Mouse (Mus musculus): ENCODE data around the gene B3galt4. TPM values are rescaled to one million over a fixed set of nuclear protein-coding genes. Genes with fewer than 3 reads are reported as not detected.

Gene B3galt4
- total and polyA plus RNA-seq, 3 experiments: 1.8 to 3.4 (median 1.9) TPM

DNA sequence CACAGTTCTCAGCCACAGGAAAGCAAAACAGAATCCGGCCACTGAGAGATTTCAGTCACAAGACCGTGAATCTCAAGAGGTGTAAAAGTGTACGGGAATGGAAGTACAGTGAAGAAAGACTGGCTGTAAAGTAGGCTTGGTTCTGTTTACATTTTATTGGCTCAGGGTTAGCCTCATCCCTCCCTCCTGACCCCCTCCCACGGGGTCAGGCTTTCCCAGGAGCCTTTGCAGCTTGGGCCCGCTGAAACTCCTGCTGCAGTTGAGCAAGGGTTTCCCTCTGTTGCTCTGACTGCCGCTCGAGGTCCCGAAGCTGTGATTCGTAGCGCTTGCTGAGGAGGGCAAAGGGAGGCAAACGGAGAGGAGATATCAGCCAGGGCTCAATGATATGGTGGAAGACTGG is 12.5 kb downstream of the B3galt4 start:
- Histone ChIP-seq H3K9ac (ENCODE audit: low read depth, low read length) (no peak overlapping the region), H3K4me3 (no peak overlapping the region), H3K79me2 (replicated peaks; ENCODE audit: control insufficient read depth, insufficient read depth, low read length) (no peaks in the 10 kb centered on the region), H3K36me3 (ENCODE audit: control insufficient read depth, insufficient read depth, low read length) (no peaks in the 10 kb centered on the region), H3K4me1 (ENCODE audit: control insufficient read depth, insufficient read depth, low read length) (peaks cover 3% of the 10 kb centered on the region; the same call in 1 of the 2 replicates), H3K27ac (no peak overlapping the region), H3K27me3 (ENCODE audit: control insufficient read depth, insufficient read depth, low read length) (no peaks in the 10 kb centered on the region)
- DNase-seq: no peak
- no peak for TF ChIP-seq EP300 (IDR thresholded peaks at IDR 0.05; ENCODE audit: insufficient read depth, low read depth, low read length)
- no peak for TF ChIP-seq CTCF (IDR thresholded peaks at IDR 0.05)
- no peak for TF ChIP-seq POLR2A (IDR thresholded peaks at IDR 0.05; ENCODE audit: insufficient read depth, low read depth, low read length)
- intact Hi-C loops (cut with DNase I): no loop called here
- 70% methylated on average over 11 of the region's 11 CpGs for WGBS

- no peak for DNase-seq
- no peak overlapping the region for H3K4me3 ChIP-seq
- TF ChIP-seq CTCF (IDR thresholded peaks at IDR 0.05) (no peak), EP300 (IDR thresholded peaks at IDR 0.05; ENCODE audit: insufficient read depth, low read depth, low read length) (no peak), POLR2A (IDR thresholded peaks at IDR 0.05; ENCODE audit: insufficient read depth, low read depth, low read length) (no peak)
- H3K36me3 ChIP-seq (ENCODE audit: control insufficient read depth, insufficient read depth, low read length): no peaks in the 10 kb centered on the region
- no peaks in the 10 kb centered on the region for H3K27me3 ChIP-seq (ENCODE audit: control insufficient read depth, insufficient read depth, low read length)
- WGBS: 86% methylated on average over 15 of the region's 15 CpGs
- H3K27ac ChIP-seq: no peak overlapping the region
- H3K4me1 ChIP-seq (ENCODE audit: control insufficient read depth, insufficient read depth, low read length): peaks cover 3% of the 10 kb centered on the region; the same call in 1 of the 2 replicates
- H3K79me2 ChIP-seq (replicated peaks; ENCODE audit: control insufficient read depth, insufficient read depth, low read length): no peaks in the 10 kb centered on the region
- no peak overlapping the region for H3K9ac ChIP-seq (ENCODE audit: low read depth, low read length)
- intact Hi-C loops (cut with DNase I): no loop called here
Observed at GRCm38 (mm10) chr17:33936993-33937392, 14.3 kb downstream of the B3galt4 start.

GRCm38 (mm10) chr17:33935422-33936055 is 15.7 kb downstream of the B3galt4 start:
- H3K79me2 ChIP-seq (replicated peaks; ENCODE audit: control insufficient read depth, insufficient read depth, low read length): no peaks in the 10 kb centered on the region
- WGBS: 82% methylated on average over 21 of the region's 21 CpGs
- no peak for TF ChIP-seq POLR2A (IDR thresholded peaks at IDR 0.05; ENCODE audit: insufficient read depth, low read depth, low read length)
- TF ChIP-seq EP300 (IDR thresholded peaks at IDR 0.05; ENCODE audit: insufficient read depth, low read depth, low read length): no peak
- no peak for TF ChIP-seq CTCF (IDR thresholded peaks at IDR 0.05)
- intact Hi-C loops (cut with DNase I): no loop called here
- no peak overlapping the region for H3K27ac ChIP-seq
- no peaks in the 10 kb centered on the region for H3K36me3 ChIP-seq (ENCODE audit: control insufficient read depth, insufficient read depth, low read length)
- no peak for DNase-seq
- no peak overlapping the region for H3K9ac ChIP-seq (ENCODE audit: low read depth, low read length)
- no peaks in the 10 kb centered on the region for H3K27me3 ChIP-seq (ENCODE audit: control insufficient read depth, insufficient read depth, low read length)
- peaks cover 3% of the 10 kb centered on the region; the same call in 1 of the 2 replicates for H3K4me1 ChIP-seq (ENCODE audit: control insufficient read depth, insufficient read depth, low read length)
- H3K4me3 ChIP-seq: no peak overlapping the region

DNA sequence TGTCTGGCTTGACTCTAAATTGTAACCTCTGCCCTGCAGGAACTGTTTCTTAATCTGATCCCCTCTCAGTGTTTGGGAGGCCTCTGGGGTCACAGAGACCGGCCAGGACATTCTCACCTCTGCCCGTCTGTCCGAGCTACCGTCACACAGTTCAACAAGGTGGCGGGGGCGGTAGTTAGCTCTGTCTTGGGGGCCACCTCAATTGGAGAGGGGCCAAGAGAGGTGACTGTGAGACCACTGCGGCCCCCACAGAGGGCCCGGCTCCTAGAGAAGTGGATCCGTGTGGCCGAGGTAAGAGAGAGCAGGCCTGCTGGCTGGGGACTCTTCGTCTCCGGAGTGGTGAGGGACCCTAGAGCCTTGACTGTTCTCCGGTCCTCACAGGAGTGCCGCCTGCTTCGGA is 18.3 kb downstream of the B3galt4 start:
- Histone ChIP-seq H3K36me3 (ENCODE audit: control insufficient read depth, insufficient read depth, low read length) (no peaks in the 10 kb centered on the region; the same call in 1 of the 2 replicates), H3K4me3 (no peak overlapping the region), H3K27ac (no peak overlapping the region), H3K79me2 (replicated peaks; ENCODE audit: control insufficient read depth, insufficient read depth, low read length) (no peaks in the 10 kb centered on the region), H3K27me3 (ENCODE audit: control insufficient read depth, insufficient read depth, low read length) (no peaks in the 10 kb centered on the region), H3K4me1 (ENCODE audit: control insufficient read depth, insufficient read depth, low read length) (peaks cover 4% of the 10 kb centered on the region; the same call in 1 of the 2 replicates), H3K9ac (ENCODE audit: low read depth, low read length) (no peak overlapping the region)
- DNase-seq: no peak
- intact Hi-C loops (cut with DNase I): no loop called here
- WGBS: 94% methylated on average over 15 of the region's 15 CpGs
- TF ChIP-seq EP300 (IDR thresholded peaks at IDR 0.05; ENCODE audit: insufficient read depth, low read depth, low read length) (no peak), POLR2A (IDR thresholded peaks at IDR 0.05; ENCODE audit: insufficient read depth, low read depth, low read length) (no peak), CTCF (IDR thresholded peaks at IDR 0.05) (no peak)

DNA sequence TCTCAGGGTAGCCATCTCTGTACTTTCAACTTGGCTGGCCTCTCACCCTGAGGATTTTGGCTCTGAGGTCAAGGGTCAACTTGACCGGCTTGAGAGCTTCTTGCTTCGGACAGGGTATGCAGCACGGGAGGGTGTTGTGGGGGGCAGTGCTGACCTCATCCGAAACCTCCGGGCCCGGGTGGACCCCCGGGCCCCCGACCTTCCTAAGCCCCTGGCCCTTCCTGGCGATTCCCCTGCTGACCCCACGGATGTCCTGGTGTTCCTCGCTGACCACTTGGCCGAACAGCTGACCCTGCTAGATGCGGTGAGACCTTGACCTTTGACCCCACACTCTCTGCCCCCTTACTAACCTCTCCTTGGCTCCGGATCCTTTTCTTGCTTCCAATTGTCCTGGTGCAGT is 18.8 kb downstream of the B3galt4 start:
- Histone ChIP-seq H3K9ac (ENCODE audit: low read depth, low read length) (no peak overlapping the region), H3K4me3 (no peak overlapping the region), H3K27me3 (ENCODE audit: control insufficient read depth, insufficient read depth, low read length) (no peaks in the 10 kb centered on the region), H3K36me3 (ENCODE audit: control insufficient read depth, insufficient read depth, low read length) (no peaks in the 10 kb centered on the region; the same call in 1 of the 2 replicates), H3K27ac (no peak overlapping the region), H3K4me1 (ENCODE audit: control insufficient read depth, insufficient read depth, low read length) (peaks cover 4% of the 10 kb centered on the region; the same call in 1 of the 2 replicates), H3K79me2 (replicated peaks; ENCODE audit: control insufficient read depth, insufficient read depth, low read length) (no peaks in the 10 kb centered on the region)
- TF ChIP-seq POLR2A (IDR thresholded peaks at IDR 0.05; ENCODE audit: insufficient read depth, low read depth, low read length) (no peak), EP300 (IDR thresholded peaks at IDR 0.05; ENCODE audit: insufficient read depth, low read depth, low read length) (no peak), CTCF (IDR thresholded peaks at IDR 0.05) (no peak)
- 91% methylated on average over 14 of the region's 14 CpGs for WGBS
- intact Hi-C loops (cut with DNase I): no loop called here
- DNase-seq: no peak

DNA sequence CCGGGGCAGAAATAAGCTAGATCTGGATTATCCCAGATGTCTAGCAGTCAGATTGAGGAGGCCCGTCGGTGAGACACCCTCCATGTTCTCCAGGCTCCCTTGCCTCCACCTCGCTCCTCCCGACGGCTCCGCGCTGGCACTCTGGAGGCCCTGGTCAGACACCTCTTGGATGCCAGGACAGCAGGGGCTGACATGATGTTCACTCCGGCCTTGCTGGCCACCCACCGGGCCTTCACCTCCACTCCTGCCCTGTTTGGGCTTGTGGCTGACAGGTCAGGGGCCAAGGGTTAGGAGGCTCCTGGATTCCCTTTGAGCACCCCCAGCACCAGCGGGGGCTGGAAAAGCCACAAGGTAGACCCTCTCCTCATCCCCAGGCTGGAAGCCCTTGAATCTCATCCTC is 19.3 kb downstream of the B3galt4 start:
- Histone ChIP-seq H3K27ac (no peak overlapping the region), H3K27me3 (ENCODE audit: control insufficient read depth, insufficient read depth, low read length) (no peaks in the 10 kb centered on the region), H3K9ac (ENCODE audit: low read depth, low read length) (no peak overlapping the region), H3K4me1 (ENCODE audit: control insufficient read depth, insufficient read depth, low read length) (peaks cover 4% of the 10 kb centered on the region; the same call in 1 of the 2 replicates), H3K4me3 (no peak overlapping the region), H3K36me3 (ENCODE audit: control insufficient read depth, insufficient read depth, low read length) (no peaks in the 10 kb centered on the region; the same call in 1 of the 2 replicates), H3K79me2 (replicated peaks; ENCODE audit: control insufficient read depth, insufficient read depth, low read length) (no peaks in the 10 kb centered on the region)
- intact Hi-C loops (cut with DNase I): no loop called here
- TF ChIP-seq EP300 (IDR thresholded peaks at IDR 0.05; ENCODE audit: insufficient read depth, low read depth, low read length) (no peak), CTCF (IDR thresholded peaks at IDR 0.05) (no peak), POLR2A (IDR thresholded peaks at IDR 0.05; ENCODE audit: insufficient read depth, low read depth, low read length) (no peak)
- WGBS: 90% methylated on average over 11 of the region's 11 CpGs
- DNase-seq: no peak

Measured in heart, adult 2 months (tissue).